Mouse (Mus musculus) gastrocnemius, postnatal 36 days (tissue): ENCODE measurements around the gene Ell. TPM values are rescaled to one million over a fixed set of nuclear protein-coding genes. Genes with fewer than 3 reads are reported as not detected.
"Not testable (repeated sequence)": the region's sequence is repeated elsewhere in the genome, so short reads cannot be mapped to it uniquely, and the experiment has no call there.

ENCODE experiments used
- DNase-seq, 2 experiments: peaks; one replicate each; pipeline ENCODE4 v3.0.0; 2022
- intact Hi-C: fragments of 180-260 bp; cut with DNase I; formaldehyde crosslinking; loops from one replicate; pipeline ENCODE4 v1.15.1; 2025
- total RNA-seq, 2 experiments: library from RNA; stranded (reverse); gene quantifications; 2 replicates each; pipeline ENCODE4 v1.2.3; 2021

The Ell gene
- total RNA-seq, 2 experiments from 2014 or later, result 9.6 to 10.5 TPM

DNA sequence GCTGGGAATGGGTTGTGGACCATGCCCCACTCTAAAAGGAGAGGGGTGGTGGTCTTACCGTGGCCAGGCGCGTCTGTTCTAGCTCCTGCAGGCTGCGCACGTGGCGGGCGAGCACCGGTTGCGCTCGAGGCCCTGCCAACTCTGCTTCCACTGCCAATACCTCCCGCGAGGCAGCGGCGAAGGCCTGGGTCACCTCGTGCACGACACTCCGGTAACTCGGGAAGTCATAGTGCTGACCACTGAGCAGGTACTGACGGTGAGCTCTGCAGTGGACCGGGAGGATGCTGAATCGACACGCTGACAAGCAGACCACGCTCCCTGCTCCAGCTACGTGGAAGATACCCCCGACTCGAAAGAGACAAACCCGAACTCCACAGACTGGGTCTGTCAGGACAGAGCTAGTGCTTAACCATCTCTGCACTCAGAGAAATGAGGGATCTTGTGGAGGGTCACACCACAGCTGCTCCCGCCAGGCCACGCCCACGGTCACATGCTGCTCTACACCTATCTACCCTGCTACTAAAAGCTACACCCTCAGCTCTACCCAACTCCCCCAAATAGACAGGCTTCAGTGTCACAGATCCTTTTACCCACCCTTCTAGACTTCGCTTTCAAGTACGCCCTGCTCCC, 33.4 kb upstream of the Ell start:
- intact Hi-C loops, result loop anchor here (2.0 kb wide), 1 partner anchor 89 kb away; no protein-coding TSS in a partner anchor
- no peak for DNase-seq

DNA sequence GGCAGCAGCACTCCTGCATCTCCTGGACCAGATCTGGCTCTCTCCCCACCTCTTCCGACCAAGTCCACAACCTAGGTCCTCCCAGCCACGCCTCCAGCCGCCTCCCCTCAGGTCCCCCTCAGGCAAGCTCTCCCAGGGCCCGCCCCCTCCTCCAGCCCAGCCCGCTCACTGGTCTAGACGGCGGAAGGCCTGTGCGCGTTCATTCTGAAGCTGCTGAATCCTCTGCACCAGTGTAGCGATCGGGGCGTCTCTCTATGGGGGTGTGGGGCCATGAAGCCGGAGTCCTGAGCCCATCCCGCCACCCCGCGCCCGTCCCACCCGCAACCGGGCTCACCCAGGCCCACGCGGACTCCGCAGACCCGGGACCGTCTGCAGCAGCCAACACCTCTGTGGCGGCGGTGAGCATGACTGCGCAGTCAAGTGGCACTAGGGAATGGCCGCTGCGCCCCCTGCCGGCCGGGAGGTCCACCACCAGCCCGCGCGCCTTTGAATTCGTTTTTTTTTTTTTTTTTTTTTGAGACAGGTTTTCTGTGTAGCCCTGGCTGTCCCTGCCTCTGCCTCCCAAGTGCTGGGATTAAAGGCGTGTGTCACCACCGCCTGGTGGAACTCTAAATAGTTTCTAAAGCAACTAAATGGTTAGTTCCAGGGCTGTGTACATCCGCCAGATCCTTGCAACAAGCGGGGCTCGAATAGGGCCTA, 32.8 kb upstream of the Ell start, which contains the start of gene Rex1bd:
Rex1bd (minus strand) TSS at position 425 of the 699 bp plus-strand sequence.
- intact Hi-C loops, result no loop called here
- peak; percentile 88 to 95 for DNase-seq

DNA sequence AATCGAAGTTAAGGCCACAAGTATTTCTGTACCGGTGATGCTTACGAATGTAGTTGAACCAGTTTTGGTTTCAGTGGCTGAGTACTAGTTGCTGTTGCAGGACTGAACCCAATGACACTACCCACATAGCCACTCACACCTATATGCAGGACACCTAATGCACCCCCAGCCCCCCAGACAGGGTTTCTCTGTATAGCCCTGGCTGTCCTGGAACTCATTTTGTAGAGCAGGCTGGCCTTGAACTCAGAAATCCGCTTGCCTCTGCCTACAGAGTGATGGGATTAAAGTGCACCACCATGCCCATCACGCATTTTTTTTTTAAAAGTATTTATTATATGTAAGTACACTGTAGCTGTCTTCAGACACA, 32.2 kb upstream of the Ell start:
- DNase-seq, result no peak
- intact Hi-C loops, result no loop called here

DNA sequence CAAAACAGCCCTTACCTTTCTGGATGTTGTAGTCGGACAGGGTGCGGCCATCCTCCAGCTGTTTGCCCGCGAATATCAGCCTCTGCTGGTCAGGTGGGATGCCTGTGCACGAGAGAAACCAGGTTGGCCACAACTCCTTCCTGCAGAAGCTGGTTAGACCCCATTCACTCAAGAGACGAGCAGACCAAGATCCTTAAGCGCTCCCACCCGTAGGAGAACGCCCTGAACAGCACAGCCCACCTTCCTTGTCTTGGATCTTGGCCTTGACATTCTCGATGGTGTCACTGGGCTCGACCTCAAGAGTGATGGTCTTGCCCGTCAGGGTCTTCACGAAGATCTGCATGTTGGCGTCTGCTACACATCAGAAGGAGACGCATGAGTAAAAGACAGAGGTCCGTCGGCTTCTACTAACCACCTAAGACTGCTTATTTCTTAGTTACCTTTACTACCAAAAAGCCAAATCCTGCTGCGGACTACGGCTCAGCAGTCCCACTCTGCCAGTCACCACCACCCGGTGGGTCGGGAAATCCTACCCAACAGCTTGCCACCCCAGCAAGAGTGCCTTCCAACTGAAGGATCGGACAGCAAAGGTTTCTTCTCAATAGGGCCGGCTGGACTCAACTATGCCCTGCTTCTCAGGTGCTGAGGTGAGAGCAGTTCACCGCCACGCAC, 29.8 kb upstream of the Ell start:
- intact Hi-C loops, result no loop called here

DNA sequence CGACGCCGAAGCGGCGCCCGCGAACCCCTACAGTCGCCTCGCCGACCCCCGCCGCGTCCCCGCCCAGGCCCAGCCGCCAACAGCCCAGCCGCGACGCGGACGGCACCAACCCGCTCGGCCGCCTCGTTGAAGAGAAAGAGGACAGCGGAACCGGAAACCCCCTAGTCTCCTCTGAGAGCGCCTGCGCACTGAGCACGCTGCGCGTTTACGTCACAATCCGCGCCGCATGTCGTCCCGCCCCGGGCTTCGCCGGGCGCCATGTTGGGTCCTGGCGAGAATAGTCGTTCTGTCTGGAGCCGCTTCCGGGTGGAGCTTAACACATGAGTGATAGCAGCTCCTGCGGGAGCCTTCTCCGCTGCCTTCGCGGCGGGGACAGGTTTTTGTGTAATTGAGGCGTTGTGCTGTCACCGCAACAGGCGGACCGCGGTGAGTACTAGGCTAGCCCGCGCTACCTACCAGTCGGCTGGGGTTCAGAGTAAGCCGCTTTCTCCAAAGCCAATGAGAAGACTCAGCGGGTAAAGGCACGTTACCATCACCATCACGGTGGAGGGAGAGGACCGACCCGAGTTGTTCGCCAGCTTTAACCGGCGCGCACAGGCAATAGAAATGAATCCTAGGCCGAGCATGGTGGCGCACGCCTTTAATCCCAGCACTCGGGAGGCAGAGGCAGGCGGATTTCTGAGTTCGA, 28.9 kb upstream of the Ell start, which contains the start of gene Uba52:
Uba52 (minus strand) TSS at position 574 of the 688 bp plus-strand sequence.
- intact Hi-C loops, result no loop called here
- DNase-seq, result peak; percentile 95 to 96

More for the DNA sequence above, 29.8 kb upstream of the Ell start:
- no peak for DNase-seq

DNA sequence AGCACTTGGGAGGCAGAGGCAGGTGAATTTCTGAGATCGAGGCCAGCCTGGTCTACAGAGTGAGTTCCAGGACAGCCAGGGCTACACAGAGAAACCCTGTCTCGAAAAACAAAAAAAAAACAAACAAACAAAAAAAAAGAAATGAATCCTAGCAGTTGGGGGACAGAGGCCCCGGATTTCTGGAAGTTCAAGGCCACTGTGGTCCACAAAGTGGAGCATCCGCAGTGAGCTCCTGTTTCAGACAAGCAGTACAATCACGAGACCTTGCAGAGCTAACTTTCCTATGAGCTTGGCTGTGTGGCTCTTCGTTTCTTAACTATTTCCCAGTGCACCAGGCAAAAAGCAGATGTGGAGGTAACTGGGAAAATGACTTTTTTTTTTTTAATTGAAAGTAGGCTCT, 28.1 kb upstream of the Ell start:
- intact Hi-C loops, DNase-seq: not testable (repeated sequence)

DNA sequence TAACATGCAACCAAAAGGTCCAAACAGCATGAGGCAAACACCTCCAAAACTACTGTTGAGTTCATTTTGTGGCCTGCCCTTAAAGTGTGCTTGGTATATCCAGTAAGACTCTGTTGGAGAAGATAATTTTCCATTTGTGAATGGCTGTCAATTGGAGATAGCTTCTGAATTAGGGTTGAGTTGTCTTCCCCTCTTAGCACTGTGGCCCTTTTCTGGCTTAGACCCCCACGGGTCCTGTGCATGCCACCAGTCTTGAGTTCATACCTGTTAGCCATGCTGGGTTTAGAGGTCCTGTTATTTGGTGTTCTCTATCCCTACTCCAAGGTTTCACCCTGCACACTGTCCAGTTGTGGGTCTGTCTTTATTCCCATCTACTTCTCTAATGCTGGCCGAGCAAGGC, 27.5 kb upstream of the Ell start:
- DNase-seq, result no peak

DNA sequence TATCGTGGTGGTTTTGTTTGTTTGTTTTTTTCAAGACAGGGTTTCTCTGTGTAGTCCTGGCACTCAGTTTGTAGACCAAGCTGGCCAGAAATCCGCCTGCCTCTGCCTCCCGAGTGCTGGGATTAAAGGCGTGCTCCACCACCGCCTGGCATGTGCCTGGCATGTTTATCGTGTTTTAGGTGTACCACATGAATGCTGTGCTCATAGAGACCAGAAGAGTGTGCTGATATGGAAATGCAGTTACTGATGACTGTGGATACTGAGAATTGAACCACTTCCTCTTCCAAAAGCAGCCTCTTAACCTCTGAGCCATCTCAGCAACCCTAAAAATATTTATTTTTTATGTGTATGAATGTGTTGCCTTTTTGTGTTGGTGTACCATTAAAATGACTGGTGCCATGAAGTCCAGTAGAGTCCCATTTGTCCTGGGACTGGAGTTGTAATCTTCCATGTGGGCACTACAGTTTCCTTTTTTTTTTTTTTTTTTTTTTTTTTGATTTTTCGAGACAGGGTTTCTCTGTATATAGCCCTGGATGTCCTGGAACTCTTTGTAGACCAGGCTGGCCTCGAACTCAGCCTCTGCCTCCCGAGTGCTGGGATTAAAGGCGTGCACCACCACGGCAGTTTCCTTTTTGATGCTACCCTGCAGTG, 26.9 kb upstream of the Ell start:
- intact Hi-C loops, result no loop called here
- DNase-seq, result no peak

More for the DNA sequence above, 27.5 kb upstream of the Ell start:
- intact Hi-C loops, result no loop called here

DNA sequence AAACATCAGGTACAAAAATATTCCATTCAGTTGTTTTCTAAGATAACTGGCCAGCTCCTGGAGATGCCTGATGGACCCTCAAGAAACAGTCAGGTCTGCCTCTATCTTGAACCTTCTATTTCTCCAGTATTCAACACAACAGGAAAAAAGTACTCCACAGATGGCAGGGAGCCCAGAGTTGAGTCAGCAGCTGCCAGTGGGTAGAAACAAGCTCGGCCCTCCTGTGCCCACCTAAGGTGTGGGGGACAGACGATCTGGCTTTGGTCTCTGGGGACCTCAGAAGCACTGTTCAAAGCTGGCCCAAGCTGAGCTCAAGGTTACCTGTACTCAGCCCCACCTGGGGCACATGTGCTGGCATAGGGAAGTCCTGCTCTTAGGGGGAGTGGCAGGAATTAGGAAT, 25.8 kb upstream of the Ell start:
- intact Hi-C loops, result no loop called here
- no peak for DNase-seq

DNA sequence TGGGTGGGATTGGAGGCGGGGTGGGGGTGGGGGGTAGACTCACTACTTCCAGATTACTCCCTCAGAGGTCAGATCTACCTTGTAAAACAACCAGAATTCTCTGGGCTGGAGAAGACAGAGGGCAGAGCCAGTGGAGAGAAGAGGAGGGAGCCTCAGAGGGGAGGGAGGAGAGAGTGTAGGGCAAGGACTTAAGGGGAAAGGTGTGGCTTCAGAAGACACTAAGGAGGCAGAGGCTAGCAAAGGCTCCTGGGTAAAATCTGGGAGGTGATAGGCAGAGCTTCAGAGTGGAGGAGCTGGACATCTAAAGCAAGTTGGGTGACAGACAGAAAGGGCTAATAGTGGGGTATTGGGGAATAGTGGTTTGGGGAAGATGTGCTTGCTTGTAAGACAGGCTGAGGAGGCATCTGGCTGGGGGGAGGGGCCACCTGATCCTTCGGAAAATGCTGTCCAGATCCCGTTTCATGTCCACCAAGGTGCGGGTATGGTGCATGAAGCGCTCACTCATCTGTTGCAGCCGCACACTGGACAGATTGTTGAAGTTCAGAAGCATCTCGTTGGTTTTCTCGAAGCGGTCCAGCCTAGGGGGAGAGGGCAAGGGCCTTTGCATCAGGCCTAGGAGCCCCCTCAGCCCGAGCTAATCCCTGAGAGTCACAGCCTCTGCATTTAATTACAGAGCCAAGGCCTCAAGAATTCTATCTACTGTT, 21.2 kb upstream of the Ell start:
- intact Hi-C loops, result no loop called here
- DNase-seq, result no peak

DNA sequence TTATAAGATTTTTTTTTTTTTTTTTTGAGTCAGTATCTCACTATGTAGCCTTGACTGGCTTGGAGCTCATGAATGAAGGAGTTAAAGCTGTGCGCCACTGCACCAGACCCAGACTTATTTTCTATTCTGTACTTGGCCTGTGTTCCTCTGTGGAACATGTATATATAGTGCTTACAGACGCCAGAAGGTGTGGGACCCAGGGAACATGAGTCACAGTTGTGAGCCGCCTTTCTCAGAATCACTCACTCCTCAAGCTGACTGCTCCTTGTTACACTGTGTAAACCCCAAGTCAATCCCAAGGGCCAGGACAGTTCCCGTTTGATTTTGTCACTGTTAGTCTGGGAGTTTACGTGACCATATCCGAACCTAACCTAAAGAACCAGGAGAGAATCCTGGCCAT, 20.2 kb upstream of the Ell start:
- DNase-seq, result no peak
- intact Hi-C loops, result no loop called here

DNA sequence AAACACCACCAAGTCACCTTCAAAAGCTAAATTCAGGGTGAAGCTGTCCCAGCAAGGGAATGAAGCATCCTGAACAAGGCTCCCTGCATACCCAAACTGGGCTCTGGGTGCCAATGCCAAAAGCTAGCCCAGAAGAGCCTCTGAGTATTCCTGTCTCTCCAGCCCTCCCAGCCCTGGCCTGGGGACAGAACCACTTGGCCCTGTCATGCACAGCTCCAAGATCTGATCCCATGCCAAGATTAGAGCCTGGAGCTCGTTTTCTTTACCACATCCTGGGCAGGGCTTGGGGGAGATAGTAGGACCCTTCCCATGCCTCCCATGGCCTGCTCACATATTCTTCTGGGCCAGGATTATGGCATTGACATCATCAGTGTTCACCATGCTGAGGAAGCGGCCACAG, 19.7 kb upstream of the Ell start:
- intact Hi-C loops, result no loop called here
- DNase-seq, result no peak

DNA sequence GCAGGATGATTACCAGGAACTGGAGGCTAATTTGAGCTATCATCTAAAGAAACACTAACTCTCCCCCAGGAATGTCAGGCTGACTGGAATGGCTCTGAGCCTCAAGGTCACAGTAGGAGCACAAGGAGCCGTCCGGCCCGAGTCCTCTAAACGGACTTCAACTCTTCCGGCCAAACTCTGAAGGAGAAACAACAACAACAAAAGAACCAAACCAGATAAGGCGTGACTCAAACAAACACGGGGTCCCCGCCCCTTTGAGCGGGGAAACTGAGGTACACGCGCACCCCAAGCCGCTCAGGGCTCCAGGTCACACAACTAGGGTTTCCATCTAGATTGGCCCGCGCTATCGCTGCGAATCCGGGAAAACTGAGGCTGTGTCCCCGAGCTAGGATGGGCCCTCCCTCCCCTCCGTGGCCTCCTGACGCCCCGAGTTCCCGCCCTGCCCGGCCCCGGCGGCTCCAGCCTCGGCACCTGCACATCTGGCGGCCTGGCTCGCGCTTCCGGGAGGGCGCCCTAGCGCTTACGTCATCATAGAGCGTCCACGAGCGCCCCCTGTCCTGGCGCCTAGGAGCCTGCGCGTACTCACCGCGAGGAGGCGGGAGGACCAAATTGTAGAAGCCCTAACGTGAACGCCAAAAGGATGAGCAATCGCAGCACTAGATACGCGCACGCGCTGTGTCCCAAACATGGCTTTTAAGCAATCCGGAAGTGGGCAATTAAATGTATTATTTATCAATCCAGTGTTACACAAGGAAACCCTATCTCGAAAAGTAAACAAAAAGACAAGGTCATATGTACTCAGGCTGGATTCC, 16.5 kb upstream of the Ell start:
- intact Hi-C loops, result no loop called here
- DNase-seq, result peak; percentile 90 to 92

DNA sequence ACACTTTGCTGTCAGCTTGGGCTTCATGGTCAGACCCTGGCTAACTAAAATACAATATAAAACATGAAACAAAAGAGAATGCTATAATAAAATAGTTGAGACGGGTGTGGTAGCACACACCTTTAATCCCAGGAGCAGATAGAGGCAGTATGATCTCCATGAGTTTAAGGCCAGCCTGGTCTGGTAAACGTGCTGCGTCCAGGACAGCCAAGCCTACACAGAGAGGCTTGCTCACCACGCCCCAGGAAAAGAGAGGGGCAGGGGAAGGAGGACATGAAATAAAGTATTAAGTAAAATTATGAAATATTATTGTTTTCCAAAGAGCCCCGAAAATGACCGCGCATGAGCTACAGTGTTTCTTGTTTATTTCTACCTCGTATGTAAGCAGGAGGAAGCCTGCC, 12.1 kb upstream of the Ell start:
- intact Hi-C loops, result no loop called here
- DNase-seq, result no peak

DNA sequence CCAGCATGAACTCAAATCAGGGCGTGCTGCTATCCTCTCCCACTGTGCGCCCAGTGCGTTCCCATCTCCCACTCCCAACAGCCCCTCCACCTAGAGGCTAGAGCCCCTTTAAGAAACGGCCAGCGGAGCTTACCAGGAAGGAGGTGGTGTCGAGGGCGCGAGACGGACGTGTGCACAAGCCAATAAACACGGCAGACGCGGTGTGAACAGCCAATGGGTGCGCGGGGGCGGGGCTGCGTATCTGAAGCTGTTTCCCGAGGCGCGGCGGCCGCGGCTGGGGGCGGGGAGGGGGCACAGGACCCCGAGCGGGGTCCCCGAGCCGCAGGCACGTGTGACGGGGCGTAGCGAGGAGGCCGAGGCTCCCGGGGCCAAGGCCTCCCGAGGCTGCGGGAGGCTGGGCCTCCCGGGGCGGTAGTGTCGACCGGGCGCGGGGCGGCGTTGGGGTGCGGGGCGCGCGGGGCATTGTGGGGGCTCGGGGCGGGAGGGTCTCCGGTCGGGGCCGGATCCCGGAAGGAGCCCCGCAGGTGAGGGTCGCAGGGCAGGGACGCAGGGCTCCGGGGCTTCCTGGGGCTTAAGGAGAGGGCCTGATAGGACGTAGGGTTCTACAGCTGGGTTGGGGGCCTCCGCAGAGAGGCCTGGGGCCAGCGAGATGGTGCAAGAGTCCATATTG, 11.6 kb upstream of the Ell start, which contains the start of the genes Fkbp8 and Kxd1:
Fkbp8 (plus strand) TSS at position 213 of the 670 bp plus-strand sequence.
Kxd1 (minus strand) TSS at position 445 of the 670 bp plus-strand sequence.
- intact Hi-C loops, result no loop called here
- DNase-seq, result peak; percentile 95 to 100

DNA sequence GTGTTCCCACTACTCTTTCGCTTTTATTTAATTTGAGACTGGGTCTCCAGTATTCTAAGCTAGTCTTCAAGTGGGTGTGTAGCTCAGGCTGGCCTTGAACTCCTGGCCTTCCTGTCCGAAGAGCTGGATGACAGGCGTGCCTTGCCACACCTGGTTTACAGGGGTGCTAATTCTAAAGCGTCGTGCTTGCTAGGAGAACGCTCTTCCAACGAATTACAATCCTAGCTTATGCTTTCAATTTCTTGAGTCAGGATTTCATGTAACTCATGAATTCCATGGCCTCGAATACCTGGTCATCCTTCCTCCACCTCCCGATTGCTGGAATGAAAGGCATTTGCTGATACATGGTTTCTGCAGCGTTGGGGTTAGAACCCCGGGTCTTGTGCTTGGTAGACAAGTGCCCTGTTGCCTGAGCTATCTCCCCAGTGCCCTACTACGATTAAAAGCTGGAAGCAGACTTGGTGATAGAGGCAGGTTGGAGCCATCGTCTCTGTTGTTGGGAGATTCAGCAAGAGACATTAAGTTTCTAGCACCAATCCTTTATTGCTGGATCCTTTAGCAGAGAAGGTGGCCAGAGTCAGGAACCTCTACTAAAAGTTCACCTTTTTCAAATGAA, 11.0 kb upstream of the Ell start:
- intact Hi-C loops, result no loop called here
- DNase-seq, result no peak

DNA sequence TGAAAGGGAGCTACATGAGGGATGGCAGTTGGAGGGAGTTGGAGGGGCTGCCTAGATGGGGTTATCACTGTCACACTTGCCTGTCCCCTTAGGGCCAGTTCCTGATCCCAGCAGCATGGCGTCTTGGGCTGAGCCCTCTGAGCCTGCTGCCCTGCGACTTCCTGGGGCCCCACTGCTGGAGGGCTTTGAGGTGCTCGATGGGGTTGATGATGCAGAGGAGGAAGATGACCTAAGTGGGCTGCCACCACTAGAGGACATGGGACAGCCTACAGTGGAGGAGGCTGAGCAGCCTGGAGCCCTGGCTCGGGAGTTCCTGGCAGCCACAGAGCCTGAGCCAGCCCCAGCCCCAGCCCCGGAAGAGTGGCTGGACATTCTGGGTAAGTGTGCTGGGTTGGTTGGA, 10.0 kb upstream of the Ell start:
- DNase-seq, result no peak
- intact Hi-C loops, result no loop called here

DNA sequence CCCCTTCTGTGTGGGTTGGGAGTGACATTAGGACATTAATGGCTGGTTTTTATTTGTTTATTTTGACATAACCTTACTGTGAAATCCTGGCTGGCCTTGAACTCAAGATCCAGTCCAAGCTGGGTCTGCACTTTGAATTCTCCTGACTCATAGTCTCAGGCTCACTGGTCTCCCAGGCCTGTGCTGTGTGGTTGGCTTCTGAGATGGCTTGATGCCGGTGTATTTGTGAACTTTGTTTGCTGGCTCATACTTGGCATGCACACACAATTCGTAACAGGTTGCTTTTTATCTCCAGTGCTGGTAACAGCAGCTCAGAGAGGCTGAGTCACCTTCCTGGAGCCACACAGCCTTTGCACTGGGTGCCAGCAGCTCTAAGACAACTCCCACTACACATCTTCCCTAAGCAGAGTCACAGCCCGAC, 9.5 kb upstream of the Ell start:
- intact Hi-C loops, result no loop called here
- no peak for DNase-seq
